Mouse (Mus musculus): ENCODE results near the gene Pou2f1. TPM values are rescaled to one million over a fixed set of nuclear protein-coding genes. Genes with fewer than 3 reads are reported as not detected.

Pou2f1 gene
- total and polyA plus RNA-seq, 3 experiments: 4.6 to 10.2 TPM; not detected in 1

DNA sequence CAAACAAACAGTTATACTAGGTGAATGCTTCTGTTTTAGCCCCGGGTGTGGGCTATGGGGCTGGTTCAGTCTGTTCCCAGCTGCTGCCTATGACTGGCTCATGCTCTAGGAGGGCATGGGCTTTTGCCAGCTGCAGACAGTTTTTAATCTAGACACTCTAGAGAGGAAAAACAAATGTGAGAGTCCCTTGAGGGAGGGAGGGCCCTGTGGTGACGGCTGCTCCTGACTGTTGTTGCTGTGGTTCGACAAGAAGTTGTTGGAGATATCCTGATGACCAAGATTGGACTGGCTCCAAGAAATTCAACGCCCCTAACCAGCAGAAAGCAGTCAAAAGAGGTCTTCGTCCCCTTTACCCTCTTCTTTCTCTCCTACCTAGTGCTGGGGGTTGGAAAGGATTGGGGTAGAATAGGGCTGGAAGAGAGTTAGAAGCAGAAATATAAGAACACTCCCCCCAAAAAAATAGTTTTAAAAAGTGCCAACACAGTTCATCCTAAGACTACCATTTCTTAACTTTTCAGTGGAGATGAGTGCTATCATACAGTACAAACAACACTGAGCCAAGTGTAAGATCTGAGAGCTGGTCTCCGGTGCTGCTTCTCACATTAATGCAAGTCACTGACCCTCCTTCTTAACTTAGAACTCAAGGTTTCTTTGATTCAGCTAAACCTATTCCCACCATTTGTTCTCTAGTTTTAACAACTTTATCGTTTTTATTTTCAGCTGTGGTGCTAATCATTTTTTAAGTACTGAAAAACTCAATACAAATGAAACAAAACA is 25.6 kb downstream of the Pou2f1 start (continued):
- TF ChIP-seq NRF1 (IDR thresholded peaks at IDR 0.05; ENCODE audit: insufficient read depth, low read depth, low read length, poor library complexity, severe bottlenecking) (no peak), MEF2A (IDR thresholded peaks at IDR 0.05; ENCODE audit: extremely low read depth, insufficient replicate concordance, low read depth, low read length, poor library complexity, severe bottlenecking) (no peak), NELFE (IDR thresholded peaks at IDR 0.05; ENCODE audit: low read depth, low read length) (no peak), POLR2A (IDR thresholded peaks at IDR 0.05; ENCODE audit: control insufficient read depth in 1 of 2, insufficient read depth in 1 of 2, low read depth in 1 of 2, low read length in 2 of 2, poor library complexity in 1 of 2) (no peak), RCOR1 (IDR thresholded peaks at IDR 0.05; ENCODE audit: low read depth, low read length) (peak; percentile 80), ZMIZ1 (IDR thresholded peaks at IDR 0.05; ENCODE audit: low read depth, low read length) (no peak), SMC3 (IDR thresholded peaks at IDR 0.05; ENCODE audit: low read depth, low read length) (no peak), MYC (IDR thresholded peaks at IDR 0.05; ENCODE audit: low read depth, low read length) (no peak), CTCF (IDR thresholded peaks at IDR 0.05 in 2 of 3, conservative IDR thresholded peaks at IDR 0.05 in 1 of 3; ENCODE audit: control insufficient read depth in 1 of 3, insufficient read depth in 1 of 3, low read depth in 2 of 3, low read length in 3 of 3, poor library complexity in 1 of 3, severe bottlenecking in 1 of 3) (no peak), MAX (IDR thresholded peaks at IDR 0.05; ENCODE audit: low read length) (no peak), GABPA (IDR thresholded peaks at IDR 0.05; ENCODE audit: low read depth, low read length) (no peak), MAFK (IDR thresholded peaks at IDR 0.05; ENCODE audit: borderline replicate concordance, low read depth, low read length) (no peak; the same call in 1 of the 2 replicates), ZKSCAN1 (IDR thresholded peaks at IDR 0.05; ENCODE audit: low read depth, low read length) (no peak), JUND (IDR thresholded peaks at IDR 0.05; ENCODE audit: low read depth, low read length) (no peak), USF2 (IDR thresholded peaks at IDR 0.05; ENCODE audit: borderline replicate concordance in 1 of 2, insufficient read depth in 1 of 2, low read depth in 1 of 2, low read length in 2 of 2) (no peak), TBP (IDR thresholded peaks at IDR 0.05; ENCODE audit: low read depth, low read length) (no peak)

DNA sequence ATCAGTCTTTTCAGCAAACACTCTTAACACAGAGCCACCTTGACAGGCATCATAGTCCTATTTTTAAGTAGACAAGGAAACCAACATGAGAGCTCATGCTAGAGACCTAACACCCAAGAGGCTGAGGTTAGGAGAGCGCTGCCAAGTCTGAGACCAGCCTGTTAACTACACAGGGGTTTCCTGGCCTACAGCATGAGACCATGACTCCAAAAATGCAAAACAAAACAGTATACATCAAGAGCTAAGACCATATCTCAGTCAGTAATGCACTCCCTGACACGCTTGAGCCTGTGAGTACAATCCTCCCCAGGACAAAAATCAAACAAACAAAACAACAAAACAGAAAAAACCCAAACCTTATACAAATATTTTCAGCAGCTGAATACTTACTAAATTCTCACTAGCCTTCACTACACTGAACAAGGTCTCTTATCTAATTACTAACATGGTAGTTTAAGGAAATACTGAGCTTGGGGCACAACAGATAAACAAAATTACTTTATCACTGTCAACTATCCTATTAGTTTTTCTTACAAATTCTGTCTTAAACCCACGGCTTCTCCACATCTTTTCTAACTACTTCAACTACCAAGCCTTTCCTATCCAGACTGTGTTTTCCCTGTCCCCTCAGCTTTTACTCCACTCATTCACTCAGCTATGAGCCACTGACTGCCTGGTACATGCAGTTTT is 33.3 kb downstream of the Pou2f1 start:
- DNase-seq (ENCODE audit: low read depth, low spot score): peak; percentile 52
- peak; percentile 87 for TF ChIP-seq TCF12 (IDR thresholded peaks at IDR 0.05; ENCODE audit: low read depth, low read length)
- peak; percentile 81 to 90 for TF ChIP-seq EP300 (IDR thresholded peaks at IDR 0.05; ENCODE audit: low read depth in 1 of 2, low read length in 2 of 2)
- TF ChIP-seq ZNF384 (IDR thresholded peaks at IDR 0.05; ENCODE audit: low read depth, low read length): peak; percentile 32; the same call in 1 of the 2 replicates
- TF ChIP-seq NRF1 (IDR thresholded peaks at IDR 0.05; ENCODE audit: insufficient read depth, low read depth, low read length, poor library complexity, severe bottlenecking): no peak
- peak; percentile 60; the same call in 1 of the 2 replicates for TF ChIP-seq SIN3A (IDR thresholded peaks at IDR 0.05; ENCODE audit: low read length)
- peak; percentile 58 for TF ChIP-seq RCOR1 (IDR thresholded peaks at IDR 0.05; ENCODE audit: low read depth, low read length)
- peak; percentile 93 for TF ChIP-seq GATA1 (IDR thresholded peaks at IDR 0.05; ENCODE audit: low read depth, low read length)
- peak; percentile 67; the same call in 1 of the 2 replicates for TF ChIP-seq ETS1 (IDR thresholded peaks at IDR 0.05; ENCODE audit: low read depth, low read length)
- 0 out of 2 replicates have a peak, but pooled peaks have one; percentile 29 for TF ChIP-seq MAX (IDR thresholded peaks at IDR 0.05; ENCODE audit: low read length)
- no peak for TF ChIP-seq MEF2A (IDR thresholded peaks at IDR 0.05; ENCODE audit: extremely low read depth, insufficient replicate concordance, low read depth, low read length, poor library complexity, severe bottlenecking)
- peak; percentile 46 for TF ChIP-seq TAL1 (IDR thresholded peaks at IDR 0.05; ENCODE audit: low read length)
- peaks cover 0 to 23% of the 10 kb centered on the region in 2 experiments; a peak in 2 of 4 replicates for H3K36me3 ChIP-seq (ENCODE audit: control insufficient read depth in 1 of 2, insufficient read depth in 2 of 2, low read length in 2 of 2)
- H3K27me3 ChIP-seq (ENCODE audit: control insufficient read depth in 1 of 2, insufficient read depth in 2 of 2, low read length in 2 of 2): no peaks in the 10 kb centered on the region
- peaks cover 11 to 23% of the 10 kb centered on the region in 2 experiments for H3K4me1 ChIP-seq (ENCODE audit: control insufficient read depth in 1 of 2, insufficient read depth in 2 of 2, low read length in 2 of 2)
- peak overlapping the region in 1 of 2 experiments; percentile 46; a peak in 2 of 4 replicates for H3K4me3 ChIP-seq (ENCODE audit: control insufficient read depth in 1 of 2, insufficient read depth in 1 of 2, low read depth in 2 of 2, low read length in 2 of 2)
- peak overlapping the region; percentile 29; the same call in 1 of the 2 replicates for H3K9ac ChIP-seq (ENCODE audit: control insufficient read depth, low read depth, low read length, poor library complexity, severe bottlenecking)
- no peaks in the 10 kb centered on the region for H3K9me3 ChIP-seq (replicated peaks; ENCODE audit: insufficient read depth, low read length)
- peak overlapping the region; percentile 79 for H3K27ac ChIP-seq (ENCODE audit: control insufficient read depth, low read depth, low read length)
- H3K79me2 ChIP-seq (ENCODE audit: control insufficient read depth, insufficient read depth, low read length, poor library complexity): peaks cover 6% of the 10 kb centered on the region; the same call in 1 of the 2 replicates

Measured in MEL (cell line).